Mouse (Mus musculus) stomach, adult 2 months (tissue): ENCODE results near the gene Furin. TPM values are rescaled to one million over a fixed set of nuclear protein-coding genes. Genes with fewer than 3 reads are reported as not detected.

Experiments used
- polyA plus RNA-seq: library from polyadenylated mRNA; depleted of rRNA; stranded (reverse); fragments of >200 nt; gene quantifications from 2 replicates; pipeline ENCODE4 v1.2.3, GENCODE M21; 2012; rRNA removed

Furin gene
- 497 and 619 TPM in 2 replicates for polyA plus RNA-seq

DNA sequence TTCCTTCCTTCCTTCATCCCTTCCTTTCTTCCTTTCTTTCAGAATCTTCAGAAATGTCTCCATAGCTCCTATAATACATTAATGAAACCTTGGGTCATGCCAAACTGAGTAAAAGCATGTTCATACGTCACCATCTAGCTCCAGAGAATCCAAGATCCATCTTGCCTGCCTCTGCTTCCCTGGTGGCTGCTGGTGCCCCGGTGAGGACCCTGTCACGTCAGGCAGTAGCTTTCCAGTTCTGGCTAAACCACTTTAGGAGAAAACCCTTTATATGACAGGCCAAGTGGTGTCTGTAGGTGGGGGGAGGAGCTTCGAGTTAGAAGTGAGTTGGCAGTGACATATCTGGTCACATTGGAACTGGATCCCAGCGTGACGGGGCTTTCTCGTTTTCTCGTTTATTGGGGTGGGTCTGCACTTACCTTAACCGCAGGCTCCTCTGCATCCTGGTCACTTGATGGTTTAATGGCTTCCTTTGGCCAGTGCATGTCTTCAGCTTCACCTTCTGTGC, at the start of gene Furin:
Furin (minus strand) TSS at position 249 of the 508 bp plus-strand sequence.

DNA sequence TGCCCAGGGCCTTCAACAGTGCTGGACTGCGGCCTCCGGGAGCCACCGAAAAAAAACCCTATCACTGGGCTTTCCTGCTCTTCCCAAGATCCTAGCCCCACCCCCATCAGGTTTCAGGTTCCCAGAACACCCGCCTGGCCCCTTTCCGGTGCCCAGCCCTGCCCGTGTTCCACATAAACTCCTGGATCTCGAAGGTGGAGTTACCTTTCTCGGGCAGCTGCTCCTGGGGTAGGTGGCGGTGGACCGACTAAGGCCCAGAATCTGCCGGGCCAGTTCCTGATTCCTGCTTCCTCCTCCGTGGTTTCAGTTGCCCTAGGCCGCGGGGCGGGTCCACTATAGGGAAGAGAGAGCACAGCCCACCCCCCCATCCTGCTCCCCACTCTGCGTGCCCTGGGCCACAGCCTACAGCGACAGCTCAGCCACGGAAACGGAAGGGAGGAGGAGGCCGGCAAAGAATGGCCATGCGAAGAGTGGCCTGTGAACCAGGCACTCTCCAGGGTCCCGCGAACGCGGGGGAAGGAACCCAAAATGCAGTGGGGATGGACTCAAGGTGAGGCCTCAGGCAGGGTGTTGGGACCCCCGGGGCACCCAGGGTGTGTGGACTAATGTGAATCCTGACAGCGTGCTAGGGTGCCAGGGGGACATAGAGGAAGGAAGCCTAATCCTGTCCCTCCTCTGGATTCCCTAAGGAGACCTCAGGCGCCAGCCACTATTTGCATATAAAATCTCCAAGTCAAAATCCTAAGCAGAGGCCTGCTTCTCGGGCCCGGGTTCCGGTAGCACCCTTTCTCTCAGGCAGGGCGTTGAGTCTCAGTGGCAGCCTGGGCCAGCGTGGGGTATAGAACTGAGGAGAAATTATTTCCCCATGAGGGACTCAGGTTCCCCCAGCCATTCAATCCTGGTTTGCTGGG, 17.3 kb downstream of the Furin start, which contains the start of gene Fes:
Fes (minus strand) TSS at position 314 of the 911 bp plus-strand sequence.

DNA sequence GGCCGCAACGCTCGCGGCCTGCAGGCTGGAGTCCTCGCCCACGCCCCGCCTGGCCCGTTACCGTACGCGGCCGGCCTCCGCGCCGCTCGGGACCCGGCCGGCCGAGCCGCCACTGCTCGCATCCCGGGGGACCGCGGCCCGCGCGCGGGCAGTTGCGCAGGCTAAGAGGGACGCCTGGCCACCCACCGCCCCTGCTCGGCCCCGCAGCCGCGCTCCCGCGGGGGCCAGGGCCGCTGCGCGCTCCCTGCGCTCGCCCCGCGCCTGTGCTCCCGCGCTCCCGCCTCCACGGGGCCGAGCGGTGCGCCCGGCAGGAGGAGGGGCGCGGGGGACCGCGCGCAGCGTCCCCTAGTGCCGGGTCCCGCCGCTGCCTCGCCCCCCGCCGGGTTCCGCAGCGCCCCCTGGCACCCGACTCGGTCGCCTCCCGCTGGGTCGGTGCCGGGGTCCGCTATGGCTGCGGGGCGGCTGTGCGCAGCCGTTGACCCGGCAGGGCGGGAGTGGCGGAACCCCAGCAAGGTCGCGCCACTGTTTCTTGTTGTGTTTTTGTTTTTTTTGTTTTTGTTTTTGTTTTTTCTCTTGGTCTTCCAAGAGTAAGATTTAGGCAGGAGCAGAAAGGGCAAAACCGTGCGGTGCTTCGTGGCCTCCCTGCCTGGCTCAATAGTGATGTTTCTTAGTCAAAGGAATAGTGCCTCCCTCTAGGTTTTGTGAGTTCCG, 34.0 kb downstream of the Furin start, which contains the start of gene Man2a2:
Man2a2 (minus strand) TSS at position 335 of the 711 bp plus-strand sequence.

DNA sequence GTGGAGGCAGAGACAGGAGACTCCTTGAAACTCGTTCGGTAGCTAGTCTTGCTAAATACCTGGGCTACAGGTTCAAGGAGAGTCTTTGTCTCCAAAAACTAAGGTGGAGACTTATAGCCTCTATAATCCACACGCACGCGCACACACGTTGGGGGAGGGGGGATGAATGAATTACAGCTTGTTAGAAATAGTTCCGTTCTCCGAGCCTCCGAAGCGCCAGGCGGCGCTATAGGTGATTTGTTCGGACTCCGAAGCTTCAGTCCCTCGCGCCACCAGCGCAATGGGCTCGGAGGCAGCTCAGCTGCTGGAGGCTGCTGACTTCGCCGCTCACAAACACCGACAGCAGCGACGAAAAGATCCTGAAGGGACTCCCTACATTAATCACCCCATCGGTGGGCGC, 62.4 kb downstream of the Furin start, which contains the start of gene Hddc3:
Hddc3 (plus strand) TSS at position 247 of the 400 bp plus-strand sequence.

DNA sequence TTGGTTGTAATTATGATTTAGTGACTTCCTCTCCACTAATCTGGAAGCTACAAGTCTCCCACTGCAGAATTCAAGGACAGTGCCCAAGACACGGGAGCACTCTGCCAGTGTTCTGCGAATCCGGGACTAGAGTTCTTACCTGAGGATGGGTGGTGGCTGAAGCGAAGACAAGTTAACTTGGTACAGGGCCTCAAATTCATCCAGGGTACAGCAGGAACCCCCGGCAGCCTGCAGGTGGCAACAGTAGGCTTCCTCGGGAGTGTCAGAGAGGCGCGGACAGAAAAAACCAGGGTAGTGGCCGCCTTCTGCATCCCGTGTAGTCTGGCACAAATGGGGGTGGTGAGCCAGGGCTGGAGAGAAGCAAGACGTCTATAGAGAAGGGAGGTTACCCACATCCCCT, 64.4 kb downstream of the Furin start, which contains the start of gene Unc45a:
Unc45a (minus strand) TSS at position 213 of the 400 bp plus-strand sequence.

Other genes starting within 250 kb of the Furin start
- 28.8 and 30.4 TPM in 2 replicates for gene Sema4b, start 218.6 kb downstream of the Furin start, polyA plus RNA-seq
- gene Cib1, start 172.6 kb downstream of the Furin start, polyA plus RNA-seq: 213 and 281 TPM in 2 replicates
- 1.6 and 2.6 TPM in 2 replicates for gene Gdpgp1, start 172.6 kb downstream of the Furin start, polyA plus RNA-seq
- 0.06 and 0.09 TPM in 2 replicates for gene Ttll13, start 159.1 kb downstream of the Furin start, polyA plus RNA-seq
- 6.5 and 9.0 TPM in 2 replicates for gene Ngrn, start 144.2 kb downstream of the Furin start, polyA plus RNA-seq
- 2.2 and 5.1 TPM in 2 replicates for gene Vps33b, start 135.8 kb downstream of the Furin start, polyA plus RNA-seq
- gene Prc1, start 111.0 kb downstream of the Furin start, polyA plus RNA-seq: 3.4 and 4.5 TPM in 2 replicates
- 3.5 and 3.6 TPM in 2 replicates for gene Rccd1, start 81.0 kb downstream of the Furin start, polyA plus RNA-seq
- gene Unc45a, start 64.4 kb downstream of the Furin start, polyA plus RNA-seq: 41.4 and 45.6 TPM in 2 replicates
- gene Hddc3, start 62.3 kb downstream of the Furin start, polyA plus RNA-seq: 7.8 and 8.3 TPM in 2 replicates
- 23.3 and 27.7 TPM in 2 replicates for gene Man2a2, start 34.1 kb downstream of the Furin start, polyA plus RNA-seq
- gene Fes, start 17.5 kb downstream of the Furin start, polyA plus RNA-seq: 27.2 and 33.1 TPM in 2 replicates
- gene Blm, start 129.7 kb upstream of the Furin start, polyA plus RNA-seq: 0.19 and 0.91 TPM in 2 replicates